Mouse (Mus musculus) midbrain, postnatal 0 days (tissue): ENCODE results near the gene Iqcn. TPM values are rescaled to one million over a fixed set of nuclear protein-coding genes. Genes with fewer than 3 reads are reported as not detected.

ENCODE experiments used
- ATAC-seq: fragments of 200-750 bp; cut with Nextera tagmentation; 2 replicates; pipeline ENCODE4 v1.8.0; 2017; ENCODE audit warnings: moderate number of reproducible peaks, mild to moderate bottlenecking, moderate TSS enrichment, moderate library complexity; ENCODE audit not compliant: low FRiP score
- DNase-seq: peaks from one replicate; pipeline ENCODE4 v3.0.0-alpha.2; 2015; ENCODE audit warnings: low spot score
- H3K27ac ChIP-seq: fragments of 300-500 bp; sonication (generic); 2 replicates; pipeline ENCODE4 v1.5.1; 2014; ENCODE audit warnings: low read depth, mild to moderate bottlenecking, low read length, mixed read lengths
- H3K27me3 ChIP-seq: fragments of 300-500 bp; sonication (generic); 2 replicates; pipeline ENCODE4 v1.6.1; 2014; ENCODE audit warnings: low read length, control low read depth, mixed read lengths; ENCODE audit not compliant: insufficient read depth
- H3K36me3 ChIP-seq: fragments of 300-500 bp; sonication (generic); 2 replicates; pipeline ENCODE4 v1.6.1; 2014; ENCODE audit warnings: low read length, control low read depth, mixed read lengths; ENCODE audit not compliant: insufficient read depth
- H3K4me1 ChIP-seq: fragments of 300-500 bp; sonication (generic); 2 replicates; pipeline ENCODE4 v1.6.1; 2014; ENCODE audit warnings: mild to moderate bottlenecking, control low read depth, antibody characterized with exemption, low read length, mixed read lengths; ENCODE audit not compliant: insufficient read depth
- H3K4me2 ChIP-seq: fragments of 300-500 bp; sonication (generic); 2 replicates; pipeline ENCODE4 v1.6.1; 2014; ENCODE audit warnings: low read depth, mild to moderate bottlenecking, low read length, mixed read lengths; ENCODE audit not compliant: poor library complexity, severe bottlenecking
- H3K4me3 ChIP-seq: fragments of 300-500 bp; sonication (generic); 2 replicates; pipeline ENCODE4 v1.5.1; 2014; ENCODE audit warnings: low read depth, mild to moderate bottlenecking, low read length, moderate library complexity
- H3K9ac ChIP-seq: fragments of 300-500 bp; sonication (generic); replicated peaks from 2 replicates; pipeline ENCODE4 v1.6.1; 2014; ENCODE audit warnings: mild to moderate bottlenecking, low read length, moderate library complexity, mixed read lengths; ENCODE audit not compliant: poor library complexity, severe bottlenecking
- H3K9me3 ChIP-seq: fragments of 300-500 bp; sonication (generic); 2 replicates; pipeline ENCODE4 v1.6.1; 2016; ENCODE audit warnings: low read length, control low read depth
- CTCF ChIP-seq: IDR thresholded peaks from 2 replicates; pipeline ENCODE4 v1.5.1; 2016; ENCODE audit warnings: antibody characterized with exemption, mild to moderate bottlenecking
- WGBS: fragments of 180-500 bp; shearing (Covaris S2); extraction: QIAGEN DNeasy Blood & Tissue Kit; methylation state at CpG from one replicate; pipeline ENCODE4 v1.1.7; 2014; 5-methylcytosine and 5-hydroxymethylcytosine counted together
- polyA plus RNA-seq: library from polyadenylated mRNA; unstranded; fragments of >200 nt; fragmentation: Nextera tagmentation; extraction: Ambion mirVana; gene quantifications from 2 replicates; pipeline ENCODE4 v1.2.1, GENCODE M21; 2015
- total RNA-seq: library from RNA; depleted of rRNA; stranded (reverse); fragments of >200 nt; gene quantifications from 2 replicates; pipeline ENCODE4 v1.2.3, GENCODE M21; 2014

The Iqcn gene
- total and polyA plus RNA-seq, 2 experiments from 2014 or later = 0.06 to 0.22 TPM

- TF ChIP-seq CTCF = no peak
- H3K27me3 ChIP-seq = no peaks in the 10 kb centered on the region
- no peaks in the 10 kb centered on the region for H3K9me3 ChIP-seq
- H3K9ac ChIP-seq = no peak overlapping the region
- 94% methylated on average over 14 of the region's 14 CpGs for WGBS
- no peak overlapping the region for H3K4me2 ChIP-seq
- peaks cover 3% of the 10 kb centered on the region; the same call in 1 of the 2 replicates for H3K36me3 ChIP-seq
- H3K4me3 ChIP-seq = no peak overlapping the region
- H3K4me1 ChIP-seq = no peaks in the 10 kb centered on the region
- H3K27ac ChIP-seq = no peak overlapping the region
- DNase-seq = no peak
- ATAC-seq = no peak
Observed at GRCm38 (mm10) chr8:70708281-70708680, 5.0 kb downstream of the Iqcn start.

- TF ChIP-seq CTCF = no peak
- H3K36me3 ChIP-seq = peaks cover 3% of the 10 kb centered on the region; the same call in 1 of the 2 replicates
- no peak for DNase-seq
- H3K9ac ChIP-seq = no peak overlapping the region
- no peaks in the 10 kb centered on the region for H3K4me1 ChIP-seq
- no peak overlapping the region for H3K27ac ChIP-seq
- ATAC-seq = no peak
- H3K4me2 ChIP-seq = no peak overlapping the region
- H3K27me3 ChIP-seq = no peaks in the 10 kb centered on the region
- H3K4me3 ChIP-seq = no peak overlapping the region
- H3K9me3 ChIP-seq = no peaks in the 10 kb centered on the region
- WGBS = 89% methylated on average over 9 of the region's 9 CpGs
Observed at GRCm38 (mm10) chr8:70709794-70710193, 6.5 kb downstream of the Iqcn start.

- ATAC-seq (no peak), DNase-seq (no peak)
- peaks cover 3% of the 10 kb centered on the region; the same call in 1 of the 2 replicates for H3K36me3 ChIP-seq
- H3K9ac ChIP-seq = no peak overlapping the region
- no peak overlapping the region for H3K27ac ChIP-seq
- no peaks in the 10 kb centered on the region for H3K9me3 ChIP-seq
- no peaks in the 10 kb centered on the region for H3K27me3 ChIP-seq
- H3K4me2 ChIP-seq = no peak overlapping the region
- H3K4me1 ChIP-seq = no peaks in the 10 kb centered on the region
- TF ChIP-seq CTCF = no peak
- no peak overlapping the region for H3K4me3 ChIP-seq
- 92% methylated on average over 1 of the region's 1 CpGs for WGBS
Observed at GRCm38 (mm10) chr8:70710296-70710695, 7.0 kb downstream of the Iqcn start.

- 86% methylated on average over 11 of the region's 11 CpGs for WGBS
- H3K4me3 ChIP-seq = no peak overlapping the region
Observed at GRCm38 (mm10) chr8:70711041-70711440, 7.8 kb downstream of the Iqcn start.

GRCm38 (mm10) chr8:70713991-70714390 lies 10.7 kb downstream of the Iqcn start:
- no peak overlapping the region for H3K4me3 ChIP-seq
- no peak overlapping the region for H3K4me2 ChIP-seq
- H3K9ac ChIP-seq = no peak overlapping the region
- ATAC-seq (no peak), DNase-seq (no peak)
- no peak overlapping the region for H3K27ac ChIP-seq
- no peaks in the 10 kb centered on the region for H3K36me3 ChIP-seq
- H3K9me3 ChIP-seq = no peaks in the 10 kb centered on the region
- no peak for TF ChIP-seq CTCF
- no peaks in the 10 kb centered on the region for H3K27me3 ChIP-seq
- H3K4me1 ChIP-seq = no peaks in the 10 kb centered on the region
- 78% methylated on average over 7 of the region's 7 CpGs for WGBS

More at GRCm38 (mm10) chr8:70711041-70711440, 7.8 kb downstream of the Iqcn start:
- Histone ChIP-seq H3K27me3 (no peaks in the 10 kb centered on the region), H3K36me3 (peaks cover 3% of the 10 kb centered on the region; the same call in 1 of the 2 replicates), H3K27ac (no peak overlapping the region), H3K4me1 (no peaks in the 10 kb centered on the region), H3K4me2 (no peak overlapping the region), H3K9ac (no peak overlapping the region), H3K9me3 (no peaks in the 10 kb centered on the region)
- no peak for TF ChIP-seq CTCF
- DNase-seq (no peak), ATAC-seq (no peak)

- no peak overlapping the region for H3K4me3 ChIP-seq
- no peak overlapping the region for H3K9ac ChIP-seq
- 65% methylated on average over 2 of the region's 2 CpGs for WGBS
- no peaks in the 10 kb centered on the region for H3K27me3 ChIP-seq
- no peaks in the 10 kb centered on the region for H3K36me3 ChIP-seq
- H3K4me2 ChIP-seq = no peak overlapping the region
- no peaks in the 10 kb centered on the region for H3K9me3 ChIP-seq
- no peak overlapping the region for H3K27ac ChIP-seq
- no peak for DNase-seq
- TF ChIP-seq CTCF = no peak
- ATAC-seq = no peak
- no peaks in the 10 kb centered on the region for H3K4me1 ChIP-seq
Observed at GRCm38 (mm10) chr8:70715086-70715485, 11.8 kb downstream of the Iqcn start.
